Mouse (Mus musculus): ENCODE measurements around the gene Olfr657.

The Olfr657 gene

DNA sequence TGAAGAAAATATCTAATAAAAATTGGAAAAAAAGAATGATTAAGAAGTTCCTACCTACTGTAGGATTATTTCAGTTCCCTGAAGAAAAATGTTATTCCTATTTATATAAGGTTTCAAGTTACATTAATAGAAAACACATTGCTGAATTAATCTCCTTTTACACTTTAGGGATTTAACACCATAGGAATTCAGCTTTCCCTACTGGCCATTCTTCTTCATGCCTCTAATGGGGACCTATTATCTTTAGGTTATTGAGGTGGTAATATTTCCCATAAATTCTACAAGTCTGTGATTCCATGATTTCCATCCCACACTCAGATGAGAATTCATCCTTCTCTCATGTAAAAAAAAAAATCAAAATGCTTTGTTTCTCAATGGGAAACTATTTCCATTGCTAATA is at the start of gene Olfr657:
Olfr657 (plus strand) TSS at position 301 of the 400 bp plus-strand sequence.
- DNase-seq (ENCODE audit: low spot score in 2 of 2): no peak

DNA sequence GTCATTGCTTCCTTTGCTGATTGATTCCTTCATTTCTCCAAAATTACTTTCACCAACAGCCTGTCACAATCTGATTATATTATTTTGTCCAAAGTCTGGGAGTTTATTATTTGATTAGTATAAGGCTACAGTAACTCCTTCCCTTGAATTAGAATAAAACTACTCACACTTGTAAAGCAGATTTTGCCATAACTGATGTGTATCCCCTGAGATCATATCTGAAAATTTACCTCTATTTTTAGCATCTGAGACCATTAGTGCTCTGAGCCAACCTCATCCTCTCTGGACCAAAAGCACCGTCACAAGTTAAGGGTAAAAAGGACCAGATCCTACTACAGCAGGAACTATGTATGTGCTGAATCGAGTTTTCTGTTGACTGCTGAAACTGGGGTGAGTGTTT is 47.6 kb upstream of the Olfr657 start, which contains the start of gene Olfr653:
Olfr653 (plus strand) TSS at position 301 of the 400 bp plus-strand sequence.
- no peak for DNase-seq (ENCODE audit: low spot score in 2 of 2)

DNA sequence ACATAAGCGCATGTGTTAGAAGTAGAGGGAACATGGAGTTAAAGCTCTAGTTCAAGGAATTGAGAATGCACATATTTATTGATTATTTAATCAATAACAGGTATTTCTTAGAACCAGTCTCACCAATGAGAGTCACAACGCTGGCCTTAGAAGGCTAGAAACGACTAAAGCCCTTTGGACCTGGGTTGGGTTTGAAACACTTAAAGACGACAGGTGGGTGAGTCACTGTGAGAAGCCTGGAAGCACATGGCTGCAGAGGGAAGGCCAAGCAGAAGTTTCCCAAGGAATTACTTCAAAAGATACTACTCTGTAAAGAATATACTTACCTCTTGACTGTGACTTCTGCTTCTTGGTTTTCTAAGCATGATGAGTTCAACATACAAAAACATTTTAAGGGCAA is 43.7 kb upstream of the Olfr657 start:
- DNase-seq (ENCODE audit: low spot score in 2 of 2): no peak

DNA sequence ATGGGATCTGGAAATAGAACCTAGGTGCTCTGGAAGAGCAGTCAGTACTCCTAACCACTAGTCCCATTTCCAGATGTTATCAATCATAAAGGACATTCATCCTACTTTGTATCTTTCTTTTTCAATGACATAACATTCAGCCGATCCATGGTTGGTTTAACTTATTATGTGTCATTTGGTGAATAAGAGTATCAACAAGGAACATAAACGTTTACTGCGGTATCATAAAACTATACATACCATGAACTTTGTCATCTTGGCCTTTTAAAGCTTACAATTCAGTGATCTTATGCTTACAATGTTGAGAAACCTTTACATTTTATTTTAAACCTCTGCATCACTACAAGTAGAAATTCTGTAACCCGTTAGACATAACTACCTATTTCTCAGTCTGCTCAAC is 43.2 kb upstream of the Olfr657 start:
- no peak for DNase-seq (ENCODE audit: low spot score in 2 of 2)

DNA sequence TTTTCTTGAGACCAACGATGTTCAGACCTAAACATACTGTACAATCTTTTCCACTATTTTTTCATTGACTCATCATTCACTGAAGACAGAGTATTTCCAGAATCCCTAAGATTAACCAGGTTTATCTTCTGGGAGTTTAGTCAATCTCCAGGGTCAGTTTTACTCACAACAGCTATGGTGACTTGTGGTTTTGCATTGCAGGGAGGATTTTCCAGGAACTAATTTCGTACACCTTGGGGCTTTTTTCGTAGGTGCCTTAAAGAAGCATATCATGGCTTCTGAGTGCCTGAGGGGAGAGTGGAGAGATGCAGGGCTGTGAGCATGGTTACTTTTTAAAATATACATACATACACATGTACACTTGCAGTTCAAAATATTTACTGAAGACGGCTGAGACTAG is 37.9 kb upstream of the Olfr657 start, which contains the start of gene Olfr654:
Olfr654 (plus strand) TSS at position 301 of the 400 bp plus-strand sequence.
- no peak for DNase-seq (ENCODE audit: low spot score in 2 of 2)

DNA sequence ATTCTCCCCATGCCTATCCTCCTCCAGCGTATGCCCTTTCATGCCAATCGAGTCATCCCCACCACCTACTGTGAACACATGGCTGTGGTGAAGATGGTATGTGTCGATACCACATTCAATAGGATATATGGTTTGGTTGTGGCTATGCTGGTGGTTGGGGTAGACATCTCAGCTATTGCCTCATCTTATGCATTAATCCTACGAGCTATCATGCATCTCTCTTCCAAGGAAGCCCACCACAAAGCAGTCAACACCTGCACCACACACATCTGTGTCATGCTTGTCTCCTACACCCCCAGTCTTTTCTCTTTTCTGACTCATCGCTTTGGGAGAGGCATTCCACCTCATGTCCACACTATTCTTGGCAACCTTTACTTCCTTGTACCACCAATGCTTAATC is 36.3 kb upstream of the Olfr657 start:
- no peak for DNase-seq (ENCODE audit: low spot score in 2 of 2)

DNA sequence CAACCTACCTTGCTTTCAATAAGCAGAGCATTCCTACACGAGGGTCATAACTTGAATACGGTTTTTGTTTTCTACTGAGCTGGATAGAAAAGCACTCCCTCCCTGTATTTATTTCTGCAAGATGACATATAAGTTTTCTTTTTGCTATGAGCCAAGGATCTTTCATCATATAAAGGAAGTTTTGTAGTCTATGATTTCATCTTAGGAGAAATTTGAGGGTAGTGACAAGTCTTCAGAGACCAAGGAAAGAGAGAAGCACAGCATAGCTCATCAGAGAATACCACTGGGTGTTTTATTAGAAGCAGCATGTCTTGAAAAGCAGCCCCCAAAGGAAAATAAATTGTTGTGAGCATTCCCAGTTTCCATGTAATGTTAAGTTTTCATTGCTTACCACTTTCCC is 22.9 kb upstream of the Olfr657 start, which contains the start of gene Olfr655:
Olfr655 (minus strand) TSS at position 101 of the 400 bp plus-strand sequence.
- DNase-seq (ENCODE audit: low spot score in 2 of 2): no peak

DNA sequence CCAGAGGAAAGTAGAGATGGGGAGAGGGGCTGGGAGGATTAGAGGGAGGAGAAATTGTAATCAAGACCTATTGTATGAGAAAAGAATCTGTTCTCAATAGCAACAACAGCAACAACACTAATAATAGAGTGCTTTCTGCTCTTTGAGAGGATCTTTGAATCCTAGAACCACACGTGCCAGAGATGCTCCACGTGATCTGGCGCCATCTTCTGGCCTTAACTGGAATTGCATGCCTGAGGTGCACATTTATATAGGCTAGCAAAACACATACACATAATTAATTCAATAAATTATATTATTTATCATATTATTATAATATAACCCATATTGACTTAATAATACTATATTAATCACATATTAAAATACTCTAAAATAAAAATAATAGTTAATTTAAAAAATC is 21.4 kb upstream of the Olfr657 start:
- DNase-seq (ENCODE audit: low spot score in 2 of 2): peak; percentile 35 to 71

DNA sequence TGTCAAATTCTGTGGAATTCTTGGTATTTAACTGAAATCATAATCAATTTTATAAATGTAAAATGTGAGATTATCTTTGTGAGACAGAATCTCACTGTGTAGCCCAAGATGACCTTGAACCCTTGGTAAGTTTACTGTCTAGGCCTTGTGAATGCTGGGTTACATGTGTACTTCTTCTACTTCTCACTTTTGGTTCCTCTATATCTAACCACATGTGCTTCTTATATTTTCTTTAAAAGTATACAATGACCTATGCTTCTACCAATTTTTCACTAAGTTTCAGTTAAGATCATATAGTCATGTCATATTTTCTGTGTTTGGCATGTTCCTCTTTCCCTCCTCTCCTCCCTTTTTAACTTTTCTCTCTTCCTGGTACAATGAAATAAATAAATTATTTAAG is 19.9 kb upstream of the Olfr657 start:
- no peak for DNase-seq (ENCODE audit: low spot score in 2 of 2)

DNA sequence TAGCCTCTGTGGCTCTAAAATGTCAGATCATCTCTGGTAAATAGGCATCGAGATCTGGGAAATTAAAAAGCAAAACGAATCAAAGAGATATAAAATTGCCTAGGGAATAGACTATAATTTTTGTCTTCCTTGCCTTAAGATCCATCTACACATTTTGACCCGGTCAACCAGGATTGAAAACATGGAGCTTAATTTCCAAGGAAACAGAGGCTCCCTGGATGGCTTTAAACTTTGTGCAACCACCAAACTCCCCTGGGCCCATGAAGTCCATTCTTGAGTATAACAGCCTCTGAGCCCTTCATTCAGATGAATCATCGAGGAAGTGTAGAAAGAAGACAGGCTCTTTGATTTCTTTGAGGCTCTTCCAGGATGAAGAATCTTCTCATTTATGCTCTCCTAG is 10.9 kb upstream of the Olfr657 start, which contains the start of gene Olfr656:
Olfr656 (plus strand) TSS at position 301 of the 400 bp plus-strand sequence.
- DNase-seq (ENCODE audit: low spot score in 2 of 2): no peak

DNA sequence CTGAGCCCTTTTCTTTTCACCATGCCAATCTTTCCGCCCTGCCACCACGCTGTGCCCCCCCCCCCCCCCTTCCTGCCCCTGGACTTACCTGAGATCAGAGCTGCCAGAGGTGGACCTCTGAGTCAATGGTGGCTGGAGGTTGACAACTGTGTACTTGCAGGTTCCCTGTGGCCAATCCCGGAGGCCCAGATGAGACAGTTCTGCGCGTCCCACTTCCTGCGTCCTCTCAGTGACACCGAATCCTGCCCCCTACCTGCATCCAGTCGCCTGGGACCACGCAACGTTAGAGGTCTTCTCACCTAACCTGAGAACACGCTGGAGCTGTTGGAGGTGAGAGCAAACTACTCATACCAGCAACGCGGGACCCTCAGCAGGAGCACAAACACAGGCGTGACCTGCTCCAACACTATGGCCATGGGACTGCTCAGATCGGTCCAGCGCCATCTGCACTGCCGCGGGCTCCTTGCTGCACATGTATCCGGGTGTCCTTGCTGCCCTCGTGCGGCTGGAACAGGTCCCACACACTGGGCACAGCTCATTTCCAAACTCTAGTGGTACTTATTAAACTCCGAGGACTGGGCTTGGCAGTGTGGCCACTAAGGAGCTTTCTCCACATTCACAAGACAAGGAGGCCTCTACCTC is 22.4 kb downstream of the Olfr657 start, which contains the start of gene Olfr658:
Olfr658 (minus strand) TSS at position 465 of the 642 bp plus-strand sequence.
- peak in 1 of 2 experiments; percentile 39 for DNase-seq (ENCODE audit: low spot score in 2 of 2)

DNA sequence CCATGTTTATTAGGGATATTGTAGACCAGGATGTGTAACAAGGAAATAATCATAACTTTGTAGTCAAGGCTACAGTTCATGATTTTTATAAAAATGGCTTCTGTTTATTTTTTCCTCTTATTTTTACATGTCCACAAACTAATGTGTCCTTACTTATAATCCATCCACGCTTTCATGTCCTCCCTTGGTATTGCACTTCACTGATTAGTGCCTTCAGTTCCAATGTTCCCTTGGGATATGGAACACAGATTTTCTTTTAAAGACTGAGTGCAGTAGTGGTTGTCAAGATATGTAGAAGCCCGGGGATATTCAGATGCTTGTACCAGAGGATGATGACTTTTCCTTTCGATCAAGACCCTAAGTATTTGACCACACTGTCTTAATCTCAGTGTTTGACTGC is 41.9 kb downstream of the Olfr657 start, which contains the start of gene Olfr659:
Olfr659 (plus strand) TSS at position 301 of the 400 bp plus-strand sequence.
- DNase-seq (ENCODE audit: low spot score in 2 of 2): no peak

DNA sequence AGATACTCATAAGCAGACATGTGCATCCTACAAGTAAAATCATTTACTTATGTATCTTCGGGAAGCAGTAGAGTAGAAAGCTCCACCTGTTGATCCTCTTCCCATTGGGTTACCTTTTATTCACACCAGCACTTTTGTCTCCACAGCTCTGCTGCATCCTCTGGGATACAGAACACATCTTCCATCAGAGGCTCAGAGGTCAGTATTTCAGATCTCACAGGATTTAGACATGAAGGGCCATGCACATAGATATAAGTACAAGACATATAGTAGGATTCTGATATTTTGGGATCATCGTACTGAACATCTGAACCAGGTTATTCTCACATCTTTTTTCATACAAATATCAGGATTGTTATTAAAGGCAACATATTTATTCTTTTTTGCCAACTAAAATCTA is 61.6 kb downstream of the Olfr657 start, which contains the start of gene Olfr661:
Olfr661 (plus strand) TSS at position 301 of the 400 bp plus-strand sequence.
- DNase-seq (ENCODE audit: low spot score in 2 of 2): no peak
